Mouse (Mus musculus) heart, adult 2 months (tissue): ENCODE measurements at regions not wholly inside any gene's neighbourhood (a gene's known extent, or its start where the extent isn't known, plus 50 kb on each side); places are given as distances from the start of the nearest gene placed in this dataset.

Experiments
- CTCF ChIP-seq: fragments of 200-600 bp; IDR thresholded peaks from 2 replicates; pipeline ENCODE4 v1.8.1; 2022; ENCODE audit warnings: antibody characterized with exemption, mild to moderate bottlenecking, moderate library complexity
- EP300 ChIP-seq: fragments of 200-500 bp; IDR thresholded peaks from 2 replicates; pipeline ENCODE4 v1.6.1; 2011; ENCODE audit warnings: low read depth, low read length, control low read depth; ENCODE audit not compliant: insufficient read depth
- POLR2A ChIP-seq: fragments of 200-500 bp; IDR thresholded peaks from 2 replicates; pipeline ENCODE4 v1.6.1; 2011; ENCODE audit warnings: mild to moderate bottlenecking, low read depth, low read length, control low read depth; ENCODE audit not compliant: insufficient read depth

DNA sequence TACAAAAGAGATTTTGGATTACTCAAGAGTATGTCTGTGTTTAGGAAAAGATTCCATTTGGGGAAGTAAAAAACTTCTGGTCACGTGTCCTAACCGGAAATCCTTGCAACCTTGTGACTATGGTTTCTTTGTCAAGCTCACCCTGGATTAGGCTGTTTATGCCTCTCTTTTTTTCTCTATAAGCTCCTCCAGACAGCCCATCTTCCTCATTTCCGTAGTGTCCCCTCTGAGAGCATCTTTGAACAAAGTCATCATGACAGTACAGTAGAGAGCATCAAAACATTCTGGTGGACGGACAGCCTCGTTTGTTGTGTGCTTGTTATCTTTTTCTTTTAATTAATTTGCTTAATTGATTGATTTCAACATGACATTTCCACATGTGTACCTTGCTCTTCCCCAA, 112.7 kb downstream of the Naa11 start:
- no peak for TF ChIP-seq POLR2A
- no peak for TF ChIP-seq CTCF
- TF ChIP-seq EP300 = no peak
